Mouse (Mus musculus) limb, embryonic 15.5 days (tissue): ENCODE results near the gene Olfr827. TPM values are rescaled to one million over a fixed set of nuclear protein-coding genes. Genes with fewer than 3 reads are reported as not detected.

Experiments
- ATAC-seq: fragments of 200-750 bp; cut with Nextera tagmentation; 2 replicates; pipeline ENCODE4 v1.8.0; 2017; ENCODE audit warnings: low read depth, moderate TSS enrichment; ENCODE audit not compliant: insufficient number of reproducible peaks, low FRiP score, low TSS enrichment
- H3K27ac ChIP-seq: fragments of 300-500 bp; sonication (generic); 2 replicates; pipeline ENCODE4 v1.5.1; 2015; ENCODE audit warnings: moderate library complexity, mild to moderate bottlenecking, inconsistent platforms
- H3K27me3 ChIP-seq: fragments of 300-500 bp; sonication (generic); 2 replicates; pipeline ENCODE4 v1.6.1; 2015; ENCODE audit warnings: inconsistent platforms
- H3K36me3 ChIP-seq: fragments of 300-500 bp; sonication (generic); 2 replicates; pipeline ENCODE4 v1.6.1; 2015; ENCODE audit warnings: inconsistent platforms
- H3K4me1 ChIP-seq: fragments of 300-500 bp; sonication (generic); 2 replicates; pipeline ENCODE4 v1.6.1; 2015; ENCODE audit warnings: inconsistent platforms
- H3K4me2 ChIP-seq: fragments of 300-500 bp; sonication (generic); 2 replicates; pipeline ENCODE4 v1.6.1; 2015; ENCODE audit warnings: mild to moderate bottlenecking, inconsistent platforms
- H3K4me3 ChIP-seq: fragments of 300-500 bp; sonication (generic); 2 replicates; pipeline ENCODE4 v1.5.1; 2015; ENCODE audit warnings: mild to moderate bottlenecking, inconsistent platforms
- H3K9ac ChIP-seq: fragments of 300-500 bp; sonication (generic); 2 replicates; pipeline ENCODE4 v1.6.1; 2015; ENCODE audit warnings: inconsistent platforms
- H3K9me3 ChIP-seq: fragments of 300-500 bp; sonication (generic); 2 replicates; pipeline ENCODE4 v1.6.1; 2016; ENCODE audit warnings: inconsistent platforms
- WGBS: fragments of 180-500 bp; shearing (Covaris S2); methylation state at CpG from one replicate; pipeline ENCODE4 v1.1.7; 2015; 5-methylcytosine and 5-hydroxymethylcytosine counted together
- polyA plus RNA-seq: library from polyadenylated mRNA; unstranded; fragments of >200 nt; fragmentation: Nextera tagmentation; extraction: Ambion mirVana; gene quantifications from 2 replicates; pipeline ENCODE4 v1.2.1, GENCODE M21; 2015

Olfr827 gene
- not detected in 2 replicates for polyA plus RNA-seq

- Histone ChIP-seq H3K36me3 (no peaks in the 10 kb centered on the region), H3K27ac (no peak within 1 kb of the TSS), H3K4me1 (no peaks in the 10 kb centered on the region), H3K27me3 (no peaks in the 10 kb centered on the region), H3K9ac (no peak within 1 kb of the TSS), H3K9me3 (no peaks in the 10 kb centered on the region), H3K4me2 (no peak within 1 kb of the TSS), H3K4me3 (no peak within 1 kb of the TSS)
- WGBS, result 83% methylated on average over 1 of the region's 1 CpGs
- ATAC-seq, result no peak
Observed at GRCm38 (mm10) chr10:130214303-130214702, at the start of gene Olfr827. TSS of gene Olfr827 (minus strand) at chr10:130214403.

DNA sequence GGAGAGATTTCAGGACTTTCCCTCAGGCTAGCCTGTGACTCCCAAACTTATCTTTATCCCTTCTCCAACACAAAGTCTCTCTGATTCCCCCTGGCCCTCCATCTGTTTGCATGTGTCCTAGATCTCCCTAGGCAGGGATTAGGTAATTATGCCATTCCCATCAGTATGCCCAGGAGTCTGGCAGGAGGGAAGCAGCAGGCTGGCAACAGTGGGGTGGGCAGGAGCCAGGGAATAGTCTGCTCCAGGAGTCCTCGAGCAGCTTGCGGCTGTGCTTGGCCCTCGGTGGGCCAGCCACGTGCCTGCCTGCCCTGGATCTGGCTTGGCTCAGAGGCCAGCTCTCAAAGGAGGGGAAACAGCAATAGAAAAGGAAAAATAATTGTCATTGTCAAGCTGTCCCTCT, 49.0 kb upstream of the Olfr827 start:
- no peaks in the 10 kb centered on the region for H3K36me3 ChIP-seq
- 58% methylated on average over 4 of the region's 4 CpGs for WGBS
- H3K27me3 ChIP-seq, result no peaks in the 10 kb centered on the region
- no peak overlapping the region for H3K27ac ChIP-seq
- no peak for ATAC-seq
- no peak overlapping the region for H3K4me3 ChIP-seq
- H3K4me2 ChIP-seq, result no peak overlapping the region
- no peak overlapping the region for H3K9ac ChIP-seq
- no peaks in the 10 kb centered on the region for H3K4me1 ChIP-seq
- no peaks in the 10 kb centered on the region for H3K9me3 ChIP-seq

DNA sequence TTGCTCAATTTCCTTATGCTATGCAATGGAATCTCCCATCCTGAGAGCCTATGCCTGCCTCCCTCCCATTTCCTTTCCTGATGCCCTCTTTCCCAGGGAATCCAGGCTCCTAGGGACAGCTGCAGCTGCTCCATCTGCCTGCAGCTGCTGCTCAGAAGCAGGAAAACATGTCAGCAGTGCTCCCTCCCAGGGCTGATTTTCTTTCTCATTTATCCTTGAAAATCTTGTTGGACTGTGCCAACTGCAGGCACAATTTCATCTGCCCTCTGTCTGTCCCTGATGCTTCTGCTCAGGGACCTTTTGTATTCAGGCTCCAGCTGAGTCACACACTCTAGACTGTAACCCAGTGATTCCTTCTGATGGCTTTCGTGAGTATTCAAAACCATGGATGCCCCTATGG, 45.3 kb upstream of the Olfr827 start:
- no peak overlapping the region for H3K4me3 ChIP-seq
- H3K27me3 ChIP-seq, result no peaks in the 10 kb centered on the region
- H3K4me1 ChIP-seq, result no peaks in the 10 kb centered on the region
- no peak overlapping the region for H3K27ac ChIP-seq
- no peak overlapping the region for H3K4me2 ChIP-seq
- H3K36me3 ChIP-seq, result no peaks in the 10 kb centered on the region
- WGBS, result 89% methylated on average over 1 of the region's 1 CpGs
- no peaks in the 10 kb centered on the region for H3K9me3 ChIP-seq
- ATAC-seq, result no peak
- no peak overlapping the region for H3K9ac ChIP-seq

DNA sequence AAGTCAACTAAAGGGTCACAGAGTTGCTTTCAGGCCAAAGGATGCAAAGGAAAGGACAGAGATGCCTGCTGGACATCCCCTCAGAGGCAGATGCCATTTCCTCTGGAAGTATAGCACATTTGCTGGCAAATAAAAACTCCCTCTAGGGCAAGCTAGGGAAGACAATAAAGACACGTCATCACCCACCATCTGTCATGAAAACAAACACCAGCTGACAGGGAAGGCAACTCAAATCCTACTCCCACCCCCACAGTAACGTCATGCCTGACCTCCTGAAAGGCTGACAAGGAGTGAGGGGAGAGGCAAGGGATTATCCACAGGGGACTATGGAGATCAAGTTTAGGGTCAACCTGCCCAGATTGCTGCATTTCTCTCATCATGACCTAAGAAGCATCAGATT, 30.1 kb upstream of the Olfr827 start:
- no peaks in the 10 kb centered on the region for H3K4me1 ChIP-seq
- no peaks in the 10 kb centered on the region for H3K9me3 ChIP-seq
- 6% methylated on average over 2 of the region's 2 CpGs for WGBS
- H3K27ac ChIP-seq, result no peak overlapping the region
- H3K4me3 ChIP-seq, result no peak overlapping the region
- no peak overlapping the region for H3K9ac ChIP-seq
- no peaks in the 10 kb centered on the region for H3K27me3 ChIP-seq
- no peak for ATAC-seq
- H3K4me2 ChIP-seq, result no peak overlapping the region
- H3K36me3 ChIP-seq, result no peaks in the 10 kb centered on the region

DNA sequence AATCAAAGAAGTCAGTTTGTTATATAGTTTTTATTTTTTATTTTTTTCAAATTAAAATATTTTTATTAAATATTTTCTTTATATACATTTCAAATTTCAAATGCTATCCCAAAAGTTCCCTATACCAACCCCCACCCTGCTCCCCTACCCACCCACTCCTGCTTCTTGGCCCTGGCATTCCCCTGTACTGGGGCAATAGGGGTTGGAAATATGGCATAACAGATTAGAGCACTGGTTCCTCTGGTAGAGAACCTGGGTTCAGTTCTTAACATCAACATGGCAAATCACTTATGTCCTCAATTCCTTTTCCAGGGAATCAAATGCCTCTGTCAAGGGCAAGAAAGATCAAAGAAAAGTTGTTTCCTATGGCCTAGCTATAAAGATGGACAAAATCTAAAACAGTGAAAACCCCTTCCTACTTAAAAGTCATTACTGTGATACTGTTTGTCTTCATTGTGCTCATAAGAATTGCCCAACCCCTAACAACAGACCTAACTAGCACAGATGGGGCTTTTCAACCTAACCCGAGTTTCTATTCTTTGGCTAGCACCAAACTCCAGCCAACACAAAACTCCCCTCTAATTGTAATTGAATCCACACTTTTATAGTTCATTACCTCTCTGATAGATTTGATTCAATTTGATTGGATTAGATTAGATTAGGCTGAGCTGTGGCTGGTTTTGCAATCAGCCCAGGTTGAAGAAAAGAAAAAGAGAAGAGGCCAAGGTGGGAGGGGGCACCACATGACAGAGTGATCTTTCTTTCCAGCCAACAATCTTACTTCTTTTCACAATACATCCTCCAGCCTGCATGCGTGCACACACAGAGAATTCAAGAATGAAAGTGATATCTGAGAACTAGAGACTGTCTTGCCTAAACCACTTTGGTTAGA, 24.4 kb upstream of the Olfr827 start:
- WGBS, result 62% methylated on average over 2 of the region's 2 CpGs
- Histone ChIP-seq H3K9ac (no peak overlapping the region), H3K4me2 (no peak overlapping the region), H3K27ac (no peak overlapping the region), H3K27me3 (no peaks in the 10 kb centered on the region), H3K4me3 (no peak overlapping the region), H3K36me3 (no peaks in the 10 kb centered on the region), H3K4me1 (no peaks in the 10 kb centered on the region), H3K9me3 (no peaks in the 10 kb centered on the region)
- ATAC-seq, result no peak

DNA sequence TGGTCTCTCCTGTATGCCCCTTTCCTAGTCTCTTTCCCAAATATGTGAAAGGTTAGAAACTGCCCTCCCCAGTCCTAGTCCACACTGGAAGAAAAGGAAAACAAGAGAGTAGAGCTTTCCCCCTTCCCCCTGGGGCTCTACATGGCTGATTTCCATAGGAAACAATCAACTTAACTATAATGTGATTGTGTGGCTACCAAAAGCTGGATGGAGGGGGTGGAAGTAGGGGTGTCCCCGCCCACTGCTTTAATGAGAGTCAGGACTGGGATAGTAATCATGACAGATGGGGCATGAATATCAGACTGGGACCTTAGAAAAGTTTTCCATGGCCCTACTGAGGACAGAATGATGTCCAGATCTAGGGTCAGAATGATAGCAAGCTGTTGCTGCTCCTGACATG, 20.4 kb upstream of the Olfr827 start:
- H3K4me3 ChIP-seq, result no peak overlapping the region
- no peak overlapping the region for H3K27ac ChIP-seq
- no peak for ATAC-seq
- no peaks in the 10 kb centered on the region for H3K9me3 ChIP-seq
- no peak overlapping the region for H3K9ac ChIP-seq
- H3K36me3 ChIP-seq, result no peaks in the 10 kb centered on the region
- no peaks in the 10 kb centered on the region for H3K4me1 ChIP-seq
- WGBS, result 40% methylated on average over 1 of the region's 1 CpGs
- no peaks in the 10 kb centered on the region for H3K27me3 ChIP-seq
- H3K4me2 ChIP-seq, result no peak overlapping the region

DNA sequence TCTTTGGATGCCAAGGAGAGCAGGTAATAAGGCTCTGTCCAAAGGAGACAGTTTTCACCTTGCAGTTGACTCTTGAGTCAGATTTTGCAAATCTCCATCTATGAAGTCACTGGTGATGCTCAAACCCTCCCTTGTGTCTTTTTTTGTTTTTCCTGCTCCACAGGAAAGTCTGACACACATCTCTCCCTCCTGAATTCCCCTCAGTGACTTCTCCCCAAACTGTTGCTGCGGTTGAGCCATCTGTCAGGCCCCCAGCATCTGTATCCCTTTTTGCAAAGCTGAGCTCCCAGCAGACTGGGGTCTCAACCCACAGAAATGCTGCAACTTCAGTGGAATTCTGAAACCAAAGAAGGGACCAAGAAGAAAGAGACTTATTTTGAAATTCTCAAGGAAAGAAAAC, 17.9 kb upstream of the Olfr827 start:
- no peak overlapping the region for H3K4me2 ChIP-seq
- H3K4me3 ChIP-seq, result no peak overlapping the region
- no peak overlapping the region for H3K27ac ChIP-seq
- 67% methylated on average over 1 of the region's 1 CpGs for WGBS
- no peak for ATAC-seq
- H3K4me1 ChIP-seq, result no peaks in the 10 kb centered on the region
- H3K9ac ChIP-seq, result no peak overlapping the region
- H3K36me3 ChIP-seq, result no peaks in the 10 kb centered on the region
- no peaks in the 10 kb centered on the region for H3K9me3 ChIP-seq
- H3K27me3 ChIP-seq, result no peaks in the 10 kb centered on the region

- Histone ChIP-seq H3K9me3 (no peaks in the 10 kb centered on the region), H3K4me1 (no peaks in the 10 kb centered on the region), H3K36me3 (no peaks in the 10 kb centered on the region), H3K27me3 (no peaks in the 10 kb centered on the region), H3K4me3 (no peak overlapping the region), H3K27ac (no peak overlapping the region), H3K9ac (no peak overlapping the region), H3K4me2 (no peak overlapping the region)
- no peak for ATAC-seq
- WGBS, result 81% methylated on average over 5 of the region's 5 CpGs
Observed at GRCm38 (mm10) chr10:130229584-130229983, 15.4 kb upstream of the Olfr827 start.

DNA sequence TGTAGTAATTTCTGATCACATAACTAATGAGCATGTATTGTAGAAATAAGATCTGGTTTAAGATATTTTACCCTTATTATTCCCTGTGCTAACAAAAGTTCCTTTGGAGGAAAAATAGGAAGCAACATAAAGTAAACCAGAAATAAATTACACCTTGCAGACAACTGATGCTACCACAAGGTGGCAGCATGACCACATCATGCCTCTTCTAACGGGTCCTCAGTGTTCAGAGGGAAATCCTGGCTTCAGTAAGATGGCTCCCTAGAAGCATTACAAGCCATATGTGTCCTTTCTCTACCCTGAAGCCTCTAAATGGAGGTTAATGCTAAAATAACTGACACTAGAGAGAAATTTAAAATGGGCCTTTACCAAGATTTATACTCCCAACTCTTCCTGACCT, 14.0 kb upstream of the Olfr827 start:
- H3K9ac ChIP-seq, result no peak overlapping the region
- no peak for ATAC-seq
- no peak overlapping the region for H3K4me2 ChIP-seq
- H3K4me3 ChIP-seq, result no peak overlapping the region
- no peaks in the 10 kb centered on the region for H3K4me1 ChIP-seq
- no peaks in the 10 kb centered on the region for H3K27me3 ChIP-seq
- no peaks in the 10 kb centered on the region for H3K9me3 ChIP-seq
- 0% methylated on average over 1 of the region's 1 CpGs for WGBS
- no peaks in the 10 kb centered on the region for H3K36me3 ChIP-seq
- H3K27ac ChIP-seq, result no peak overlapping the region

- no peak for ATAC-seq
- 61% methylated on average over 3 of the region's 3 CpGs for WGBS
- Histone ChIP-seq H3K27me3 (no peaks in the 10 kb centered on the region), H3K36me3 (no peaks in the 10 kb centered on the region), H3K9ac (no peak overlapping the region), H3K4me1 (no peaks in the 10 kb centered on the region), H3K4me2 (no peak overlapping the region), H3K27ac (no peak overlapping the region), H3K9me3 (no peaks in the 10 kb centered on the region), H3K4me3 (no peak overlapping the region)
Observed at GRCm38 (mm10) chr10:130225034-130225433, 10.8 kb upstream of the Olfr827 start.

- WGBS, result 66% methylated on average over 1 of the region's 1 CpGs
- no peak within 1 kb of the TSS for H3K9ac ChIP-seq
- no peak for ATAC-seq
- H3K27me3 ChIP-seq, result no peaks in the 10 kb centered on the region
- H3K9me3 ChIP-seq, result no peaks in the 10 kb centered on the region
- no peaks in the 10 kb centered on the region for H3K36me3 ChIP-seq
- H3K4me1 ChIP-seq, result no peaks in the 10 kb centered on the region
- no peak within 1 kb of the TSS for H3K27ac ChIP-seq
- H3K4me2 ChIP-seq, result no peak within 1 kb of the TSS
- H3K4me3 ChIP-seq, result no peak within 1 kb of the TSS
Observed at GRCm38 (mm10) chr10:130184086-130184485, 30.1 kb downstream of the Olfr827 start, which contains the start of gene Olfr826. TSS of gene Olfr826 (minus strand) at chr10:130184186.

DNA sequence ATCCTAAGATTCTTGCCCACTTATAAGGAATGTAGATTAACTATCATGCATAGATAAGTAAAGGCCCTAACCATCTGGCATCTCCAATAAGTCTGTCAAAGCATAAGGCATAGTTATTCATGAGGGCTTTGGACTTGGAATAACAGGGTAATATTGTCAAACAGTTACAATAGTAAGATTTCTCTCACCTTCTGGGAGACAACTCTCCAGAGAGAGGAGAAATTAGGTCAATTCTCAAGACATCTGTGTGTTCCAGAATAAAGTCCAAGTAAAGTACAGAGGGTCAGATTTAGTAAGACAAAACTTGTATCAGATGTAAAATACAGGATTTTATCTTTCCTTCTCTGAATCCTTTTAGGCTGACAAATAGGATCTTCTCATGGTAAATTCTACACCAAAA, 47.5 kb downstream of the Olfr827 start, which contains the start of gene Olfr825:
Gene Olfr825 (minus strand): TSS at position 101 of the 400 bp plus-strand sequence.
- Histone ChIP-seq H3K9ac (no peak within 1 kb of the TSS), H3K27ac (no peak within 1 kb of the TSS), H3K9me3 (no peaks in the 10 kb centered on the region), H3K36me3 (no peaks in the 10 kb centered on the region), H3K27me3 (no peaks in the 10 kb centered on the region), H3K4me1 (no peaks in the 10 kb centered on the region), H3K4me3 (no peak within 1 kb of the TSS), H3K4me2 (no peak within 1 kb of the TSS)
- no peak for ATAC-seq
